Mouse (Mus musculus) ES-E14 (cell line): ENCODE data around the gene Psmg4.

Source experiments
- CHD2 ChIP-seq: IDR thresholded peaks from 2 replicates; pipeline ENCODE4 v1.6.1; 2014; ENCODE audit warnings: mild to moderate bottlenecking, low read depth, low read length, inconsistent platforms
- HCFC1 ChIP-seq: IDR thresholded peaks from 2 replicates; pipeline ENCODE4 v1.6.1; 2012; ENCODE audit warnings: low read length, inconsistent platforms, borderline replicate concordance; ENCODE audit not compliant: insufficient read depth
- MAFK ChIP-seq: IDR thresholded peaks from 2 replicates; pipeline ENCODE4 v1.6.1; 2014; ENCODE audit warnings: mild to moderate bottlenecking, low read depth, low read length, inconsistent platforms; ENCODE audit not compliant: insufficient read depth
- ZC3H11A ChIP-seq: IDR thresholded peaks from 2 replicates; pipeline ENCODE4 v1.6.1; 2012; ENCODE audit warnings: low read depth, mild to moderate bottlenecking, inconsistent platforms, low read length, borderline replicate concordance

GRCm38 (mm10) chr13:34174025-34174424 is 11.3 kb downstream of the Psmg4 start:
- no peak for TF ChIP-seq ZC3H11A
- TF ChIP-seq CHD2 = no peak
- no peak for TF ChIP-seq HCFC1
- no peak for TF ChIP-seq MAFK
